Mouse (Mus musculus) embryonic facial prominence, embryonic 12.5 days (tissue): ENCODE results near the gene Immp2l. TPM values are rescaled to one million over a fixed set of nuclear protein-coding genes. Genes with fewer than 3 reads are reported as not detected.
"Not testable (repeated sequence)": the region's sequence is repeated elsewhere in the genome, so short reads cannot be mapped to it uniquely, and the experiment has no call there.

Experiments
- ATAC-seq: fragments of 200-750 bp; cut with Nextera tagmentation; 2 replicates; pipeline ENCODE4 v1.8.0; 2017; ENCODE audit not compliant: insufficient number of reproducible peaks, insufficient read depth, low FRiP score, low TSS enrichment
- H3K27ac ChIP-seq: fragments of 300-500 bp; sonication (generic); 2 replicates; pipeline ENCODE4 v1.5.1; 2016; ENCODE audit warnings: mild to moderate bottlenecking
- H3K27me3 ChIP-seq: fragments of 300-500 bp; sonication (generic); 2 replicates; pipeline ENCODE4 v1.6.1; 2016; ENCODE audit warnings: mild to moderate bottlenecking, moderate library complexity
- H3K36me3 ChIP-seq: fragments of 300-500 bp; sonication (generic); 2 replicates; pipeline ENCODE4 v1.6.1; 2016; ENCODE audit warnings: mild to moderate bottlenecking
- H3K4me1 ChIP-seq: fragments of 300-500 bp; sonication (generic); 2 replicates; pipeline ENCODE4 v1.6.1; 2016
- H3K4me2 ChIP-seq: fragments of 300-500 bp; sonication (generic); replicated peaks from 2 replicates; pipeline ENCODE4 v1.6.1; 2016; ENCODE audit warnings: mild to moderate bottlenecking, moderate library complexity
- H3K4me3 ChIP-seq: fragments of 300-500 bp; sonication (generic); 2 replicates; pipeline ENCODE4 v1.5.1; 2016; ENCODE audit warnings: mild to moderate bottlenecking
- H3K9ac ChIP-seq: fragments of 300-500 bp; sonication (generic); 2 replicates; pipeline ENCODE4 v1.6.1; 2016; ENCODE audit warnings: mild to moderate bottlenecking, moderate library complexity
- H3K9me3 ChIP-seq: fragments of 300-500 bp; sonication (generic); 2 replicates; pipeline ENCODE4 v1.6.1; 2016; ENCODE audit warnings: mild to moderate bottlenecking, moderate library complexity
- WGBS: fragments of 180-500 bp; shearing (Covaris S2); methylation state at CpG from one replicate; pipeline ENCODE4 v1.1.7; 2016; 5-methylcytosine and 5-hydroxymethylcytosine counted together
- polyA plus RNA-seq: library from polyadenylated mRNA; unstranded; fragments of >200 nt; fragmentation: Nextera tagmentation; extraction: Ambion mirVana; gene quantifications from 2 replicates; pipeline ENCODE4 v1.2.1, GENCODE M21; 2016

The Immp2l gene
- polyA plus RNA-seq = 11.6 and 12.4 TPM in 2 replicates

DNA sequence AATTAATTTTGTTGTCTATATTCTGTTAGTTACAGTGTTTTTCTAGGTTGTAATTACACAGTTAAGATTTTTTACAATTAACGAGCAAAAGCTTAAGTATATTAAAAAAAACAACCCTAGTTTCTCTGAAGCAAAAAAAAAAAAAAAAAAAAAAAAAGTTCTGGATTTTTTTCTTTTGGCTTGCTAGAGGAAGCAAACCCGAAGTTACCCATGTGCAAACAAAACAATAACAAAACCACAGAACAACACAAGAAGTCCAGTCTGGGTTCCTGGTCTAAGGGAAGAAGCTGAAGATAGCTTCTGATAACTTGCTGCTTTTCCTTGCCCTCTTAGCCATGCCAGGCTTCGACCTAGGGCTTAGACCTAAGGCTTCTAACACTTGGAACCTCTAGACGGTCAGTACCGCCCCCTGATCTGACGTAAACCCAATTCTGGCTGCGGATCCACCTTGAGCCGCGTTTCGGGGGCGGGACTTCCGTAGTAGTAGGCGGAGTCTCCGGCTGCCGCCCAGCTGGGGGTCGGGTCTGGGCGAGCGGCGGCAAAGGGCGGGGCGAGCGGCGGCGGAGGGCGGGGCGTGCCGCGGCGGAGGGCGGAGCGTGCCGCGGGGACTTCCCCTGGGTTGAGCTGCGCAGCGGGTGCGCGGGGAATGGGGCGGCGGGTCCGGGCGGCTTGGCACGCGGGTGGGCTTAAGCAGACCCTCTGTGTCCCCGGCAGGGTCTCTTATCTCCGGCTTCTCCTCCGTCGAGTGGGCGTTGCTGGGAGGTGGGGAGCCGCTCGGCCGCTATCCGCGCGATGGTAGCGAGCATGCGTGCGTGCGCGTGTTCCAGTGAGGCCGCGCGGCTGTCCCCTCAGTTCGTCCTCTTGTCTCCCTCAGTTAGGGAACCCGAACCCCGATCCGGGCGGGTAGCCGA is at the start of gene Immp2l:
Gene Immp2l (plus strand): TSS at position 580 of the 911 bp plus-strand sequence.
- Histone ChIP-seq H3K36me3 (no peaks in the 10 kb centered on the region), H3K27me3 (no peaks in the 10 kb centered on the region), H3K9ac (peak within 1 kb of the TSS; percentile 65), H3K9me3 (no peaks in the 10 kb centered on the region), H3K4me3 (peak within 1 kb of the TSS; percentile 53), H3K4me1 (0 out of 2 replicates have a peak, but pooled peaks cover 2% of the 10 kb centered on the region), H3K4me2 (peak within 1 kb of the TSS; percentile 61), H3K27ac (no peak within 1 kb of the TSS)
- ATAC-seq = peak; percentile 94
- WGBS = 3% methylated on average over 59 of the region's 68 CpGs

DNA sequence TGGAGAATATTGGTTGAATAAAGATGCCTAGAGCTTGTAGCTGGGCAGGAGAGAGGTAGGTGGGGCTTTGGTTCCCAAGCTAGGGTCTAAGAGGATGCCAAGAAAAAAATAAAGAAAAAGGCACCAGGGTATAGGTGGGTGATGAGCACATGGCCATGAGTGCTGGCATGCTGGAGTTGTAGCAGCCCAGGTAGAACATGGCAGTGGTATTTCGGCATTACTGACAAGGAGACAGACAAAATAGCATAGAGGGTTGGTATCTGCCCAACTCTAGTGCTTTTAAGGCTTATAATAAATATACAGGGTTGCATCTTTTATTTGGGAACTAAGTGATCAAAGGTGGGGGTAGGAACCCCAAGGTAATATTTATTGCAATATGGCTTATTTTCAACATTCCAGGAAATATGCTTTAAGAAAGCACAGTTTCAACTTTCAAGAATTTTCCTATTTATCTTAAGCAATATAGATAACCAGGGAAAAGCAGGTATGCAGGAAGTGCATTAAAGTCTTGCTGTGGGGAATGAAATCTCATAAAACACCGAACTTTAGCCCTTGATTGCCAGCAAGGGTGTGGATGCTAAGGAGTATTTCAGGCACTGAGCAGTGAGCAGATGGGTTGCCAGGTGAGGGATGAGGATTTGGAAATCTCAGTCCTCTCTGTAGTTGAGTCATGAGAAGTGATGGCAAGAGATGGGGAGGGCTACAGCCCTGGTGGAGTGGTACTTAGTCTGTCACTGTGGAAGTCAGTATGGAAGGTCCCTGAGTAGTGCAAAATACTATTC is 45.0 kb upstream of the Immp2l start:
- Histone ChIP-seq H3K27ac (no peak overlapping the region), H3K9me3 (no peaks in the 10 kb centered on the region), H3K4me2 (no peak overlapping the region), H3K4me3 (no peak overlapping the region), H3K9ac (no peak overlapping the region), H3K4me1 (no peaks in the 10 kb centered on the region), H3K36me3 (no peaks in the 10 kb centered on the region), H3K27me3 (no peaks in the 10 kb centered on the region)
- no peak for ATAC-seq
- WGBS = 86% methylated on average over 2 of the region's 2 CpGs

DNA sequence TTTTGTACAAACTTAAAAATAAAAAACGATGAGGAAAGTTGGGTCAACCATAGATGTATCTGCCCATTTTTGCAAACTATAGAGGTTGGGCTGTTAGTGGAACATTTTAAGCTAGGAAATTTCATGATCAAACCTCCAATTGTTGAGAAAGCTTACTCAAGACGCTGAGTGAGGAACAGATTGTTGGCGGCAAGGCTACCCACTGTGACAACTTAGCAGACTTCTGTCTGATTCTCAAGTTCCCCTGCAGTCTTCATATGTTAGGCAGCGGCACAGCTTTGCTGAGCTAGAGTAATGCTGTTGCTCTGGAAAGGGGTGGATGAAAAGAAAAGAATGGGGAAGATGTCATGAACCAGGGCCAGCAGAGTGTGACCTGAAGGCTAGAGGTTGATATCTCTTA is 44.2 kb upstream of the Immp2l start:
- Histone ChIP-seq H3K36me3 (no peaks in the 10 kb centered on the region), H3K4me3 (no peak overlapping the region), H3K4me1 (no peaks in the 10 kb centered on the region), H3K27ac (no peak overlapping the region), H3K4me2 (no peak overlapping the region), H3K9me3 (no peaks in the 10 kb centered on the region), H3K27me3 (no peaks in the 10 kb centered on the region), H3K9ac (no peak overlapping the region)
- no peak for ATAC-seq
- WGBS = 84% methylated on average over 4 of the region's 4 CpGs

DNA sequence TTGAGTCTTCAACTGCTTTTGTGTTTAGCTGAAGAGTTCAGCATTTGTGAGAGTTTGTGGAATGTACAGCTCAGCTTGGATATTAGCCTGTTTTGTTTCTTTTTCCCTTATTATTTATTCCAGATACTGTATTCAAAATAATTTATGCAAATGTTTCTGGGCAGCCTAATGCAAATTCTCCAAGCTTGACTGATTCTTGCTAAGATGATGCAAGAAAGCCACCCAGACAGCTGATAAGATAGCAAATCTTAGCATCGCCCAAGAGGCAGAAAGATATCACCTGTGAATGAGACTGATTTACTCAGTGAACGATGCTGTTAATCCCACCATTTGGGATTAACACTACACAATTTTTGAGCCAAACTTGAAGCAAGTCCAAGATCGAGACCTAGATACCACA is 43.7 kb upstream of the Immp2l start:
- no peak for ATAC-seq
- Histone ChIP-seq H3K9me3 (no peaks in the 10 kb centered on the region), H3K4me3 (no peak overlapping the region), H3K4me2 (no peak overlapping the region), H3K36me3 (no peaks in the 10 kb centered on the region), H3K4me1 (no peaks in the 10 kb centered on the region), H3K27me3 (no peaks in the 10 kb centered on the region), H3K9ac (no peak overlapping the region), H3K27ac (no peak overlapping the region)
- 89% methylated on average over 3 of the region's 3 CpGs for WGBS

DNA sequence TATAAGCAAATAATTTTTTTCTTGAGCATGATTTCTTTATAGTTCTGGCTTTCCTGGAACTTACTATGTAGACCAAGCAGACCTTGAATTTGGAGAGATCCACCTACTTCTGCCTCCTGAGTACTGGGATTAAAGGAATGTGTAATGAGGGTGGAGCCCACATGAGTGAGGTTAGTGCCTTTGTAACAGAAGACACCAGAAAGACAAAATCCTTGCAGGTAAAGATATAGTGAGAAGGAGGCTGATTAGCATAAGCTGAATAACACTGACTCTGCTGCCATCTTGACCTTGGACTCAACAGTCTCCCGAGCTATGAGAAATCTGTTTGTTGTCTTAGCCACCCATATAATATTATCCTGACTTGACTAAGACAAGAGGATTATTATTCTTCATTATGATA is 40.9 kb upstream of the Immp2l start:
- no peak overlapping the region for H3K9ac ChIP-seq
- no peaks in the 10 kb centered on the region for H3K9me3 ChIP-seq
- WGBS = 76% methylated on average over 1 of the region's 1 CpGs
- H3K4me3 ChIP-seq = no peak overlapping the region
- H3K4me2 ChIP-seq = no peak overlapping the region
- H3K4me1 ChIP-seq = no peaks in the 10 kb centered on the region
- H3K27ac ChIP-seq = no peak overlapping the region
- ATAC-seq = no peak
- H3K27me3 ChIP-seq = no peaks in the 10 kb centered on the region
- H3K36me3 ChIP-seq = no peaks in the 10 kb centered on the region

DNA sequence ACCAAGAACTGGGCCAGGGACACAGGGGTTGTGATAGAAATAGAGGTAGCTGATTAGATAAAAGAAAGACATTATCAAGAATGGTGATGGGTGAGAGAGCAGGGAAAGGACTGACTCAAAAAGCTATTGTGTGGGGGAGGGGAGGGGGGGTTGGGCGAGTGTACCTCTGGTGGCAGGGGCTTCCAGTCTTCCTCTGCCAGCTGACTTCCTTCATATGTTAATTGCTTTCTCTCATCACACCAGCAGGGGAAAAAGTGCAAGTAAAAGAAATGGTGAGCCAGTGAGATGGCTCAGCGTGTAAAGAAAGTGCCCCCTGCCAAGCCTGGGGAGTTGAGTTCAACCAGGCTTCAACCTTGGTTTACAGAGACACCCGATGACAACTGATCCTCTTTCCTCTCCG is 39.2 kb upstream of the Immp2l start:
- 23% methylated on average over 4 of the region's 4 CpGs for WGBS
- no peak for ATAC-seq
- no peak overlapping the region for H3K4me2 ChIP-seq

DNA sequence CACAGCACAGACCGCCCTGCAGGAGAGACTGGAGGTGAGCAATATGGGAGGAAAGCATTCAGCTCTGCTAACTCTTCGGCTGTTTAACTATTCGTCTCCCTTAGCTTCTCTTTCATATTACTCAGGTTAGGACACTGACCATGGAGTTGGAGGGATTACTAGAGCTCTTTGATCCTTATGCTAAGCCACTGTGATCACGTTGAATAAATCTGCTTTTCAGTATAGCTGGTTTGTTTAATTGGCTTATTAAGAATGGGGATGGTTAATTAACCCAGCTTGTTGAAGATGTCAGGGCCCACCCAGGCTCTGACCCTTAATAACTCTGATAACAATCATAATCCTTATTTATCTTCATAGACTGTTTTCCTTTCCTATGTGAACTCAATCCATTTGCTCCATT is 38.1 kb upstream of the Immp2l start:
- Histone ChIP-seq H3K27me3 (no peaks in the 10 kb centered on the region), H3K27ac (no peak overlapping the region), H3K4me2 (no peak overlapping the region), H3K4me1 (no peaks in the 10 kb centered on the region), H3K9me3 (no peaks in the 10 kb centered on the region), H3K9ac (no peak overlapping the region), H3K4me3 (no peak overlapping the region), H3K36me3 (no peaks in the 10 kb centered on the region)
- no peak for ATAC-seq
- 56% methylated on average over 4 of the region's 4 CpGs for WGBS

More for the DNA sequence above, 39.2 kb upstream of the Immp2l start:
- H3K9ac ChIP-seq = no peak overlapping the region
- no peaks in the 10 kb centered on the region for H3K9me3 ChIP-seq
- H3K27ac ChIP-seq = no peak overlapping the region
- no peaks in the 10 kb centered on the region for H3K4me1 ChIP-seq
- H3K4me3 ChIP-seq = no peak overlapping the region
- no peaks in the 10 kb centered on the region for H3K36me3 ChIP-seq
- H3K27me3 ChIP-seq = no peaks in the 10 kb centered on the region

DNA sequence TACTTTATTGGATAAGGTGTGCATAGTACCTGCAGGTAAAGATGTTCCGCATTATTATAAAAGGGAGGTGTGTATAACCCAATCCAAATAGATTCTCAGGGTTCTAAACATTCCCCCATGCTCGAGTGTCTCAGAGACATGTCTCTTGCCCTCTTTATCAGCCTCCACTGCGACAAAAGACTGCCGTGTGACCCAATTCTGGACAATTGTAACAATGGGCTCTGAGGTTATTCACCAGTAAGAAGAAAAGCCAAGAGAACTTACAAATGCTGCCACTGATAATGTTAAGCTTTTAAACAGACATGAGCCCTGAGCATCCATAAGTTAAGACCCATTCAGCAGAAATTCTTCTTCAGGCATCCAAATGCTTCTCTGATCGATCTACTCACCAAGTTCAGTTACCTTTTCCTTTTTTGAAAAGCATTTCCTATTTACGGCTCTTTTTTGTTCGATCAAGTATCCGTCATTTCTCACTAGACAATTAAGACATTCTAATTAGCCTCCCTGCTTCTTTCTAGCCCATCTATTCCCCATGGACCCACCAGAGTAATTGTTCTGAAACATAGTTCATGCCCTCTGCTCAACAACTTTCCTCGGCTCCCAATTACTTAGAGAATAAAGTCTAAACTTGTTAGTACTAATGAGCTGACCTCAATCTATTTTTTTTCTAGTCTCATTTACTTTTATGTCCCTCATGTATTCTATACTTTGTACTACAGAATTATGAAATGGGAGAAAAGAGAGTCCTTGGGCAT is 35.4 kb upstream of the Immp2l start:
- ATAC-seq = no peak
- Histone ChIP-seq H3K9me3 (no peaks in the 10 kb centered on the region), H3K9ac (no peak overlapping the region), H3K27ac (no peak overlapping the region), H3K4me3 (no peak overlapping the region), H3K36me3 (no peaks in the 10 kb centered on the region), H3K4me1 (no peaks in the 10 kb centered on the region), H3K4me2 (no peak overlapping the region), H3K27me3 (no peaks in the 10 kb centered on the region)
- WGBS = 81% methylated on average over 9 of the region's 9 CpGs

DNA sequence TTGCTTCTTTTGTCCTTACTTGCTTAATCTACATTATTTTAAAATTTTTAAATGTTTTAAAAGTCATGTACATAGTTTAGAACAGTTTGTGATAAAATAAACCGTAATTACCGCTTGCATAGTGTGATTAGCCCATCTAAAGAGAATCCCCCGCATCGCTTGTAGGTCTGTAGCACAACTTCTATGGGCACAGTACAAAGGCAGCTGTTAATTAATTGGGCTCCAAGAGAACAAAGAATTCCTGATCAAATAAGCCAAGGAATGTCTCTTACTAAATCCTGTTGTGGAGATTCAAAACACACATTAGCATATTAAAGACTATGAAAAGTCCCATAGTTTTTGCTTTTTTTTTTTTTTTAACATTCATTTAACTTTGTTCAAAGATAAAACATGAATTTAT is 32.2 kb upstream of the Immp2l start:
- H3K36me3 ChIP-seq = no peaks in the 10 kb centered on the region
- 76% methylated on average over 4 of the region's 4 CpGs for WGBS
- no peak overlapping the region for H3K27ac ChIP-seq
- H3K4me3 ChIP-seq = no peak overlapping the region
- ATAC-seq = no peak
- no peaks in the 10 kb centered on the region for H3K27me3 ChIP-seq
- no peaks in the 10 kb centered on the region for H3K9me3 ChIP-seq
- H3K4me1 ChIP-seq = no peaks in the 10 kb centered on the region
- no peak overlapping the region for H3K9ac ChIP-seq
- no peak overlapping the region for H3K4me2 ChIP-seq

DNA sequence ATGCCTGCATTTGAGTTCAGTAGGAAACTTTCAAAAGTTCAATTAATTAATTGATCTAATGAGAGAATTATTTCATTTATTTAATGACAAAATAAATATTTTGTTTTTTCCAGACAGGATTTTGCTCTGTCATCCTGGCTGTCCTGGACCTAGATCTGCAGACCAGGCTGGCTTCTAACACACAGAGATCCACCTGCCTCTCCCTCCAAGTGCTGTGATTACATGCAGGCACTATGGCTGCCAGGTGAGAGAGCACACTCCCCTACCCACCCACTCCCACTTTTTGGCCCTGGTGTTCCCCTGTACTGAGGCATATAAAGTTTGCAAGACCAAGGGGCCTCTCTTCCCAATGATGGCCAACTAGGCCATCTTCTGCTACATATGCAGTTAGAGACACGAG is 31.7 kb upstream of the Immp2l start:
- H3K9me3 ChIP-seq, H3K4me1 ChIP-seq, H3K9ac ChIP-seq, ATAC-seq, H3K36me3 ChIP-seq, H3K27ac ChIP-seq, H3K4me2 ChIP-seq, H3K27me3 ChIP-seq, H3K4me3 ChIP-seq: not testable (repeated sequence)
- WGBS = 73% methylated on average over 1 of the region's 1 CpGs

DNA sequence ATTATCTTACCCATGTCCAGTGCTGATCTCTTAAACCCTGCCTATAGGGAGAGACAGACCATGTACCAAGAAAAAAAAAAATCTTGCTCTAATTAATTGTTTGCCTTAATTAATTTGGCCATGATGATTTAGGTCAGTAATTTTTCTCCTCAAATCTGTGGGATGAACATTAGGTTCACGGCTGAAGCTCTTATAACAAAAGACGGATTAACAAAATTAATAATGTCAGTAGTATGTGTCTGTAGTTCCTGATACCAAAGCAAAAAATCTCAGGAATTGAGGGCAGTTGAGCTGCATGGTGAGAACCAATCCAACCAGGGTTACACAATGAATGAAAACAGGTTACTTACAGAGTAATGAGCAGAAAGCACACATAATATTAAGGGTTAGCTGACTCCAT is 29.0 kb upstream of the Immp2l start:
- Histone ChIP-seq H3K36me3 (no peaks in the 10 kb centered on the region), H3K9ac (no peak overlapping the region), H3K4me2 (no peak overlapping the region), H3K4me3 (no peak overlapping the region), H3K9me3 (no peaks in the 10 kb centered on the region), H3K4me1 (no peaks in the 10 kb centered on the region), H3K27ac (no peak overlapping the region), H3K27me3 (no peaks in the 10 kb centered on the region)
- no peak for ATAC-seq
- WGBS = 85% methylated on average over 2 of the region's 2 CpGs
